Mouse (Mus musculus): Measurements from ENCODE around the gene Pou1f1.

Pou1f1 gene

DNA sequence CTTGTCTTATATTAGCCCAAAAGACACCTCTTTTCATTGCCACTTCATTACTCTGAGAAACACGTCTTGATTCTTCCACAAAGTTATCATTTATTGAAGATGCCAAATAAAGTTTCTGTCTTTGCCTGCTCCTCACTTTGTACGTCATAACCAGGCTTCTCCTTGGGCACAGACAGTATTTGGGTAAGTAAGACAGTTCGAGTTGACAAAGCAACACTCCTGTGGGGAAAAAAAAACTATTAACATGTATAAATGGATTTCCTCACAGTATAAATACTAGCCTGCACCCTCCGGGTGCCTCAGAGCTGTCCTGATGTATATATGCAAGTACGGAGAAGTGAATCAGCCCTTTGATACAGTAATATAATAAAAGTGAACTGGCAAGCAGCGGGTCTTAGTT lies at the start of gene Pou1f1:
Gene Pou1f1 (plus strand): TSS at position 301 of the 400 bp plus-strand sequence.
- DNase-seq (ENCODE audit: low spot score in 2 of 2), result no peak

DNA sequence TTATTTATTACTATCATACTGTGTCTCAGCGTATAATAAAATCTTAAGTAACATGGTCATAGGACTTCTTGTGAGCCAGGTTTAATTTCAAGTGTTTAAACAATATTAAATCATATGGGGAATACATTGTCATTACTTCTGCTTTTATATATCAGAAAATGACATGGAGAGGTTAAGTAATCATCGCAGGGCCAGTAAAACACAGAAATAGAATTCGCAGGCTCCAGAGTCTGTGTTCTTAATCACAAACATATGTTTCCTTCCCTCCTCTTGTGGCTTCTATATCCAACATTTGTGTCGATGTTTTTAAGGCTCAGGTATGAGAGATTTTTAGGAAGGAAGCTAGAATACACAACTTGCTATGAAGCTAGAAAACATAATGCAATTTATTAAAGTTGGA lies 49.7 kb upstream of the Pou1f1 start:
- DNase-seq (ENCODE audit: low spot score in 2 of 2), result no peak

DNA sequence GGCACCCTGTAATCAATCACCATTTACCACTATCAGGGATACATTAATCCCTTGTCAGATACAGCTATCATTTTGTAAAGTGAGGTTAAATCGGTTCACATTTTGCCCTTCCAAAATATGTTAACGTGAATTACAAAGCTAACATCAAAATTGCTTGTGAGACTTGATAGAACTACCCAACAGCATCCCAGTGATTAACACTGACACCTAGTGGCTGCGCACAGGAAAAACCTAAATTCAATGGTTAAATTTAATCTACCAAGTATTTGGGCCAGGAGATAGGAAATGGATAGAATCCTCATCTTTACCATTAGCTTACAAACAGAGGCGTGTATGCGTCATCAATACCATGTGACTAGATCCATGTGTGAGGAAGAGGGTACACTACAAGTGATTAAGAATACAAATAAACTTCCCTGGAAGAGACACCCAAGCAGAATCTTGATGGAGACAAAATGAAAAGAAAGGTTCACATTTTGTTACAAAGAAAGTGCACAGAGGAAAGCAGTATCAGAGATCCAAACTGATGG lies 47.8 kb upstream of the Pou1f1 start:
- DNase-seq (ENCODE audit: low spot score in 2 of 2), result no peak

DNA sequence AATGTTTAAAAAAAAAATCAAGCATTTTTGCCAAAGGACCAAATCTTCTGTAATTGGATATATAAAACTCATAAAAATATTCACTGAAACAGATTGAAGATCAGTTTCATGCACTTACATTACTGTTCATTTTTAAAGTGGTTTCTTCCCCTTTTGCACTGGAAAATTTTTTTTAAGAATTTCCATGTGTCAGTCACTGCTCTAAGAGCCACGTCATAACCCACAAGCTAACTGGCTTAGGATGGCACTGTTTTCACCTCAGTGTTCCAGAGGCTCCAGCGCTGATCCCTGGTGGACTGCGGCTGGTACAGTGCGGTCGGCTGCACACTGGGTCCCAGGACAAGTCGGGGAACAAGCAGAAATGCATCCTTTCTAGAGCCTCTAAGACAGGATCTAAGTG lies 34.6 kb upstream of the Pou1f1 start:
- no peak for DNase-seq (ENCODE audit: low spot score in 2 of 2)

DNA sequence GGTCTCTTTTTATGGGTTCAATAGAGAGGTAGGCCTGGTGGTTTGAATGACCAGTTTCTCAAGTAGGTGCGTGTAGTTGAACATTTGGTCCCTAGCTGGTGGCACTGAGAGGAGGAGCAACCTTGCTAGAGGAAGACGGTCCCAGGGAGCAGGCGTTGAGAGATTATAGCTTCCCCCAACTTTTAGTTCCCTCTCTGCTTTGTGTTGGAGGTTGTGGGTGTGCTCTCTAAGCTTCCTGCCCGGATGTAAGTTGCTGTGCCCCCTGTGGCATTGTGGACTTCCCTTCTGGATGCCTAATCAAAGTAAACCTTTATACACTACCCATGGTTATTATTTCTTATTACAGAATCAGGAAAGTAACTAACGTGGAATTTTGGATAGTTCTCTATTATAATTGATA lies 24.3 kb upstream of the Pou1f1 start:
- DNase-seq (ENCODE audit: low spot score in 2 of 2), result peak in 1 of 2 experiments; percentile 2

DNA sequence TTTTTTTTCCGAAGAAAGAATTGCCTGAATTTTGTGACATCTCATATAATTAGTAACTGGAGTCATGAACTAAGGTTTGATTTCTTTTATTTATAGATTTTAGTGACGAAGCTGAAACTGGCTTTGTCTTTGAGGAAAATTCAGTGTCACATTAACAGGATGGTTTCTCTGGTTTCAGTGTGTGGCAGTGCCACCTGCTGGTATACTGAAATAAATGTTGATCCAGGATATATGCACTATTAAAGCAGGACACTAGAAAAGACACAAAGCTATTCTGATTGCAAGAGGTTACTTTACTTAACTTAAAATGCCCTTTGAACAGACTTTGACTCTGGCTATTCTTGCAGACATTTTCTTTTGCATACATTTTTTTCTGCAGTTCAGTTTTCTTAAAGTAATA lies 23.3 kb upstream of the Pou1f1 start:
- DNase-seq (ENCODE audit: low spot score in 2 of 2), result peak in 1 of 2 experiments; percentile 4

DNA sequence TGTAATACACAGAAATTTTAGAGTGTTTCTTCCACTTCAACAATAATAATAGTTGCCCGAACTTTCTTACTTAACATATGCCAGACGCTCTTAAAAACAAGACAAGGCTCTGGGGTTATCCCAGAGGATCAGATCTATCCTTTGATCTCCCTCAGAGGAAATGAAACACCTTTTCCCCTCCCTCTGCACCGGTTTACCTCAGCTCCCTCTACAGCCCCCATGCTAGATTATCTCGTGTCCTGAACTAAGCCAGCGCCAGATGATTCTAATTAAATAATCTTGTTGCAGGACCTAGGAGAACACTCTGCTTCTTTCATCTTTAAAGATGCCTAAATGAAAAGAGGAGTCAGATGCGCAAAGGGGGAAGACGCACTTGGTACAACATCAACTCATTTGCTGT lies 6.1 kb upstream of the Pou1f1 start:
- DNase-seq (ENCODE audit: low spot score in 2 of 2), result no peak

DNA sequence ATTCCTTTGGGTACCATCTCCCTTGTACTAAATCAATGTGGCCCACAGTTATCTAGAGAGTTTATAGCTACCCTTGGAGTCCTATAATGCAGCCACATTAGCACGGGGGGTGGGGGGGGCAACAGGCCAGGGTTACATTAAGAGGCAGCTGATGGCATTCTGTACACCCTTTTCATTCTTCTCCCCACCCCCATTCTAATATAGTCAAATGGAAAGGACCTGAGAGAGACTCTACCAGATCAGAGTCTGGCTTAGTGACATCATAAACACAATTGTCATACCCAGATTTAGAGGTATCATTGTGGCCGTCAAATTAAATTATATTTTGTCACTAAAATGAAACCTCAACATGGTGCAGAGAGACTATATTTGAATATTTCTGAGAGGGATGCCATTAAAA lies 5.7 kb downstream of the Pou1f1 start:
- no peak for DNase-seq (ENCODE audit: low spot score in 2 of 2)

DNA sequence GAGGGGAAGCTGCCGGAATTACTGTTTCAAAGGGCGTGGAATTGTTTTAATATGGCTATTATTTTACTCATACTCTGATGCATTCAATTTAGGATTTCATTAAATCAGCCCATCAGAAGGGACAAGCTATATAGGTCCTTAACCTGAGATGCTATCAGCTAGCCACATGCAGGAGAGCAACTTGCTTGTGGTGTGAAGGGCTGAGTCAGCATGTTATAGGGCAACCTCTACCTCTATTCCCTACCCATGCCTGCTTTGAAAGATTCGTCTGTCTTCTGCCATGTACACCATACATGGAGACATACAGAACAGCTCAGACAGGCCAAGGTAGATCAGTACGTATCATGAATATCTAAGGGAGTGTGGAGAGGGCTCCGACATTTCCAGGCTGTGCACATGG lies 6.4 kb downstream of the Pou1f1 start:
- DNase-seq (ENCODE audit: low spot score in 2 of 2), result no peak

DNA sequence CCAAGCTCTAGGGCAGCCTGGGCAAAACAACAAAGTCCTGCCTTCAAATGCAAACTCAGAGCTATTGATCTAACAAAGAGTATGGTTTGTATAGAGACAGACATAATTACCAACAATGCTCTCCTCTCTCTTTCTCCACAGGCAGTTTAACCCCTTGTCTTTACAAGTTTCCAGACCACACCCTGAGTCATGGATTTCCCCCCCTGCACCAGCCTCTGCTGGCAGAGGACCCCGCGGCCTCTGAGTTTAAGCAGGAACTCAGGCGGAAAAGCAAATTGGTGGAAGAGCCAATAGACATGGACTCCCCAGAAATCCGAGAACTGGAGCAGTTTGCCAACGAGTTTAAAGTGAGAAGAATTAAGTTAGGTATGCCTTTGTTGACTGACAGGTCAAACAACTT lies 9.3 kb downstream of the Pou1f1 start:
- no peak for DNase-seq (ENCODE audit: low spot score in 2 of 2)

DNA sequence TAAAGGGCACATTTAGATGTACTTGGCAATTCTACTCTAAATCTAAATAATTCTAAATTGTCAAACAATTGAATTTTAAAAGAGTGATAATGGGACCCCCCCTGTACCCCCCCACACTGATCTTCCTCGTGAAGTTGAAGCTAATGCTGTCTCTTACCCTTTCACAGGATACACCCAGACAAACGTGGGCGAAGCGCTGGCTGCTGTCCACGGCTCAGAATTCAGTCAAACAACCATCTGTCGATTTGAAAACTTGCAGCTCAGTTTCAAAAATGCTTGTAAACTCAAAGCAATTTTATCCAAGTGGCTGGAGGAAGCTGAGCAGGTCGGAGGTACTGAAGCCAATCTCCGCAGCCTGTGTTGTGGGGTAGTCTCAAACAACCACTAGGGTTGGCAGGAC lies 11.4 kb downstream of the Pou1f1 start:
- no peak for DNase-seq (ENCODE audit: low spot score in 2 of 2)

DNA sequence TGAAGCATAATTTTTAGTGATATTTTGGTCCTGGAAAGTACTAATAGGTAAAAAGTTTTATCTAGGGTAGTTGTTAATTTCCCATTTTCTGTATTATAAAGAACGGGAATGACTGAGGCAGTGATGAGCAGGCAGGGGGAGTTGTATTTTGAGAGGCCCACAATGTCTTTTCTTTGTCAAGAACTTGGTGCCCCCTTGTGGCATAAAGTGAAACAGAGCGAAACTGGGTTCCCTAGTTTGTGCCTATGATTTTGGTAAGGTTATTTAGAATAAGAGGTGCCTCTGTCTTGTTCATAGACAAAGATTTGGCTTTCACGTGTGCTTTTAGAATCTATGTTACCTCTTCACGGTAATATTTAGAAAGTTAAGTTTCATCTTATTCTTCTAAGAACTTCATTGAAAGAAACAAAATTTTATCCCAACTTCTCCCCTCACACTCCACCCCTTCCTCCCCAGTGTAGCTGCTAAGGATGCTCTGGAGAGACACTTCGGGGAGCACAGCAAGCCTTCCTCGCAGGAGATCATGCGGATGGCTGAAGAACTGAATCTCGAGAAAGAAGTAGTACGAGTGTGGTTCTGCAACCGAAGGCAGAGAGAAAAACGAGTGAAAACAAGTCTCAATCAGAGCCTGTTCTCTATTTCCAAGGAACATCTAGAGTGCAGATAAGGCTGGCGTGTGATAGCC lies 13.1 kb downstream of the Pou1f1 start:
- no peak for DNase-seq (ENCODE audit: low spot score in 2 of 2)

DNA sequence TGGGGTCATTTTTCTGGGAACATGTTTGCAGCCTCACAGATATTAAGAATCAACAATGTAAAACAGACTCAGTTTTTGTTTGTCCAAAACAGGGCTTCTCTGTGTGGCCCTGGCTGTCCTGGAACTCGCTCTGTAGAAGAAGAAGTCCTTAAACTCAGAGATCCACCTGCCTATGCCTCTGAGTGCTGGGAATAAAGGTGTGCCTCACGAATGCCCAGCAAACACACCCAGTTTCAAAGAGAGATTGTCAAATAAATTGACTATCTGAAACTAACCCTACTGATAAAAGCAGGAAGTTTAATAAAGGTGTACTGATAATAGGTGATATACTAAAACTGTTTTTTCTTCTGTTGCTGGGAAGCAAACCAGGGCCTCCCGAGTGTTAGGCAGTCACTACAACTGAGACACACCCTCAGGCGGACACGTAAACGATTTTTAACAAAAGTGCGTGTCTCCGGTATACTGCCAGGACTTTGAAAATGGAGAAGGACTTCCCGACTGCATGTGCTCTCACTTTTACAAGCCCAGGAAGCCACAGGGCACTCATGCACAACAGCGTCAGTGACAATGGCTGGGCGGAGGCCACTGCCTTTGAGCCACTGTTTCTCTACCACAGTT lies 23.5 kb downstream of the Pou1f1 start:
- DNase-seq (ENCODE audit: low spot score in 2 of 2), result no peak

DNA sequence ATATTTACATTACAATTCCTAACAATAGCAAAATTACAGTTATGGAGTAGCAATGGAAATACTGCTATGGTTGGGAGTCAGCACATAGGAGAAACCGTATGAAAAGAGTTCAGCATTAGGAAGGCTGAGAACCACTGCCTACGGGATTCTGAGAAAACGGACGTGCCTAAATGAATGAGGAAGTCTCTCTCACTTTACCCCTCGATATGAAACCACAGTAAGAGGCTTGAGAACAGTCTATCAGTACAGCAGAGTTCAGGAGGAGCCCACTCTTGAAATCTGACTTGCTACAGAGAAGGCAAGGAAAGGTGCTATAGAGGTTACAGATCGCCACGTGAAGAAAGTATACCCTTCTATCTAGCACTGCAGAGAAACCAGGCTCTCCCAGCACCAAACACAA lies 28.6 kb downstream of the Pou1f1 start:
- no peak for DNase-seq (ENCODE audit: low spot score in 2 of 2)

DNA sequence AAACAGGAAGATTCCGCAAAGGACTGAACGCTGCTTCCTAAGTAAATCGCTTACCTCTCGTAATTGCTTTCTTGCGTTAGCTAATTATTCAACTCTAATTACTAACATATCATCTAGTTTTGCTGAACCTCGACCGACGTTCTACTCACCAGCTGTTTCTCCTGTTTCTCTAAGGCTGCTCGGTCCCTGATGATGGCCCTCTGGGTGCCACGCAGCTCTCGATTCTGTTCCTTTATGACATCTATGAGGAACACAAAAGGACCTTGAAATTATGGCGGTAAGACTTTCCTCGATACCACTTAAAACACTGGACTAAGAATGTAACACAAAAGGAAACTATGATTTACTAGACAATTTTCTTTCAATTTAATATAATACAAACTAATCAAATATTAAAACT lies 30.5 kb downstream of the Pou1f1 start:
- DNase-seq (ENCODE audit: low spot score in 2 of 2), result no peak

DNA sequence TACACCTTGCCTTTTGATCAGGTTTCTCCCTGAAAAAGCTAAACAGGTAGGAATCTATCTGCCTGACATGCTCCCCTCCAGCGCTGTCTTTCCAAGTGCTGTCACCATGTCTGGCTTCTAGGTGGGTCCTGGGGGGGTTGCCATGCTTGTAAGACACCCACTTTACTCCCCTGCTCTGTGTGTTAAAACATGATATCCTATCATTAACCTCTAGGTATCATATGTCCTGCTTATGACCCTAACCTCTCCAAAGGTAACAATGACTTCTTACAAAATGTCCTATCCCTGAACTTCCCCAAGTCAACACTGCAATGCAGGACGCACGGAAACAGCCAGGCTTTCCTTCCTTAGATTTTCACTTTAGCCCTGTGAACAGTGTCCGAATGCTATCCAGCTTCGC lies 34.0 kb downstream of the Pou1f1 start:
- DNase-seq (ENCODE audit: low spot score in 2 of 2), result peak; percentile 2 to 14

DNA sequence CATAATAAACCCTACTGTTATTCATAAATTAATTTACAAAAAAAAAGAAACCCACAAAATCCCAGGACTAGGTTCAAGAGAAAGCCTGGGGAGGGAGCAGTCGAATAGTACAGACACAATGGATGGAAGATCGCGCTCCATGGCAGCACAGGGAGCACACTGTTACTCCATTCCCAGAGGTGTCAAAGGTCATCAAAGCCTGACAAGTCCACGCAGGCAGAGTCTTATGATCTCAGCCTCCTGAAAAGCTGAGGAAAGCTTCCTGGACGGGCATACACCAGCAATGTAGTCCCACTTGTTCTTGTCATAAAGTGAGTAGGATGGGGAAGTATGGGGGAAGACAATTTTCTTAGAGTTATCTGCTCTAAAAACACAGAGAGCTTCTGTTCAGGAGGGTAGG lies 37.1 kb downstream of the Pou1f1 start:
- no peak for DNase-seq (ENCODE audit: low spot score in 2 of 2)

DNA sequence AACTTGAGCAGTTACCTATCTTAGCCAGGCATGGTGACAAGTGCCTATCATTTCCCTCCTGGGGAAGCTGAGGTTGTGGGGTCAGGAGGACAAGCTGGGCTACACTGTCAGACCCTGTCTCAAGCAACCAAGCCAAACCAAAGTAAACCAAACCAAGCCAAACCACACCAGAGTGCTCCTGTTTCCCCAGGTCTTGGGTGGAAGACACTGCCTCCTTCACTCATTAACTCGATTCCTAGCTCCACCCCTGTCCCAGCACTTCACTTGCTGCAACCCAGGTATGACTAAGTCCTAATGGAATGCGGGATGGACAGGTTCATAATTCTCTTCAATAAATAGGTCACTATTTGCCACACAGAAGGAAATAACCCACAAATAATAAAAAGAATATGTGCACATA lies 39.3 kb downstream of the Pou1f1 start:
- no peak for DNase-seq (ENCODE audit: low spot score in 2 of 2)

DNA sequence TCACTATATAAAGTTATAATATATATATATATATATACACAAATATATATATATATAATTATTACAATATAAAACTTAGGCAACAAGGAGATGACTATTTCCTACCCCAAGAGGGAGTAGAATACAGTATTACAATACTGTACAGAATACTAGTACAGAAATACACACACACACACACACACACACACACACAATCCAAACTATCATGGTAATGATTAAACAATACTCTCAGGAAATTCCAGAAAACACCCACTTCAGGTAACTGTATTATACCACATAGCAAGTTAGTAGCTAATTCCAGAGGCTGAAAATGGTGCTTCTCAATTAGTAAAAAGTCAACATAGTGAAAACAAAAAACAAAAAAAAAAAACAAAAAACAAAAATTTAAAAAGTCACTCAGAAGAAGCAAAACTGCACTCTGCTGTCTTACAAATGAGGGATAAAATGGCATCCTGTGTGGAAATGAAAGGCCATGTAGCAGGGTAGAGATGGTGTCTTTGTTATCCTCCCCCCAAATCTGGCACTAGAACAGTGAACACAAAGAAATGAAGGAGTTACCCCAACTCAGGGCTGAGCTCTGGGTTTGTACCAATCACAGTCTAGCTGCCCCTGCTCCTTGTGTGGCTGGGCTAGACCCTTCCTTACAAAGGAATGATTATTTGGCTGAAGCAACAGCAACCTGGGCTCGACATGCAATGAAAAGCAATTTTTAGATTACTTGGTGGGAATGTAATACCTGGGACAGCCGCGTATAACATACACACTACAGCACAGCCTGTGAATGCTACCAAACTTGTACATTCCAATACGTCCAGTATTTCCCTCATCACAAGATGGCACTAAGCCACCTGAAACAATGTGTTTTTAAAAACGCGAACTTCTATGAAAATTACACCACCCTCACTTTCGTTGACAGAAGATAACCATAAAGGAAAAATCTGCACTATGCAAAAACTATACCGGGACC lies 41.0 kb downstream of the Pou1f1 start:
- DNase-seq (ENCODE audit: low spot score in 2 of 2), result no peak

DNA sequence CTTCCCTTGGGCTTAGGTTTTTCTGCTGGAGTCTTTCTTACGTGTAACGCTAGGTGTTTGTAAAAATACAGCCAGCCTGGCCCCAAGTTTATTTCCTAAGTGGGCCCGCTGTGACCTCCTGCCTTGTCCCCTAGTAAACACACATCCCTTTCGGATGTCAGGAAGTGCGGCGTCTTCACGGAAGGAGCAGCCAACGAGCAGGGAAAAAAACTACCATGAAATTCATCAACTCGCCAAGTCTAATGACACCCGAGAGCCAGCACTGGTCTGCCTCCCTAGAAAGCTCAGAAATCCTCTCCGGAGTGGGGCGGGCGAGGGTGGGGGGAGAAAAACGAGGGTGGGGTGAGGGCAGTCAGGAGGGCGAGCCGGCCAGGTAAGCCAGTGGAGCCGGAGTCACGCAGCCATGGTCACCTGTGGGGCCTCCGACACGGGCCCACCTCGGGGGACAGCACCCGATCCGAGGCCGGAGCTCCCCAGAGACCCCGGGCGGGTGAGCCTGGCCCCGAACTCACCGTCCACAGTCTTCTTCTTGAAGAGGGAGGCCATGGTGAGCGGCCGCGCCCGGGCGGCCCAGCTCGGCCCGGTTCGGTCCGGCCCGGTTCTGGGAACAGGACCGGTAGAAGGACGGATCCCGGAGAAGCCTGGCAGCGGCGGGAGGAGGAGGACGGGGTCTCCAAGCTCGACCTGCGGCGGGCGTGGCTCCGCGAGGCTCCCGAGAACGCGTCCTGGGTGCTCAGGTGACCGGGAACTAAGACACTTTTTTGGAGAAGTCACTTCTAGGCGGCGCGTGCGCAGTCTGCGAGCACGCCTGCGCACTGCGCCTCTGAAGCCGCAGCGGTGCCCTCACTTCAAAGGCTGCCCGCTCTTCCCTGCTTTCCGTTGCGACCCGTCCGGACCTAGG lies 41.9 kb downstream of the Pou1f1 start, which contains the start of gene Chmp2b:
Gene Chmp2b (minus strand): TSS at position 764 of the 901 bp plus-strand sequence.
- peak; percentile 79 to 81 for DNase-seq (ENCODE audit: low spot score in 2 of 2)

DNA sequence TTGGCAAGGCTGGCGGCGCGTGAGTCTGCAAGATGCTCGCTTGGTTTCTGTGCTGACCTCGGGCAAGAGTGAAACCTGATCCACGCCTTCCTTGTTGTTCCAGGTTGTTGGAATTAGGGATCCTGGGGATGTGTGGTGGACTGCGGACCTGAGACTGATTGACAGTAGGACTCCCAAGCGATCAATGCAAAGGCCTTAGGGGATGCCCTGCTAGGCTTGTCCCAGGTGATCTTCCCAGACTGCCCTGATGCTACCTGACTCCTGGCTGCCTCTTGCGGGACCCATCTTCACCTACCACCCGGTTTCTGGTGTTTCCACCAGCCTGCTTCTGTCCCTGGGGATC lies 42.5 kb downstream of the Pou1f1 start:
- DNase-seq (ENCODE audit: low spot score in 2 of 2), result no peak
